In genomic region chr14:73390196-73390595, GRCm38 (mm10) we compare ENCODE assay signal across 13 mouse cellular contexts.
"Had no signal": no experiment of that assay in that cellular context is flagged by ENCODE, and none has a peak within 500 bp of the region (broad histone marks: within the 10 kb centered on the region; RNA-seq: fewer than 3 reads in every experiment).

No protein-coding gene starts in this region.

- H3K27ac ChIP-seq: midbrain, embryonic 13.5 days; midbrain, embryonic 15.5 days; neural tube, embryonic 12.5 days had no signal

- H3K27me3 ChIP-seq: lung, embryonic 15.5 days; midbrain, embryonic 13.5 days; midbrain, embryonic 15.5 days; neural tube, embryonic 12.5 days had no signal

- ATAC-seq: liver, postnatal 0 days; lung, postnatal 0 days; midbrain, embryonic 13.5 days; midbrain, embryonic 15.5 days had no signal

- H3K4me1 ChIP-seq: neural tube, embryonic 12.5 days had no signal

- DNase-seq: liver, postnatal 0 days; lung, adult 2 months; lung, postnatal 14 days; lung, postnatal 36 days; right cerebral cortex, postnatal 14 days; thymus, adult 18-20 months; thymus, postnatal 14 days; thymus, postnatal 36 days had no signal

- H3K4me3 ChIP-seq: lung, embryonic 15.5 days; midbrain, embryonic 13.5 days; midbrain, embryonic 15.5 days; neural tube, embryonic 12.5 days had no signal

- H3K36me3 ChIP-seq: lung, embryonic 15.5 days; midbrain, embryonic 13.5 days; midbrain, embryonic 15.5 days; neural tube, embryonic 12.5 days had no signal

- H3K9me3 ChIP-seq: lung, embryonic 15.5 days; midbrain, embryonic 13.5 days; midbrain, embryonic 15.5 days; neural tube, embryonic 12.5 days had no signal

- H3K9ac ChIP-seq: liver, postnatal 0 days; lung, embryonic 15.5 days; midbrain, embryonic 13.5 days; midbrain, embryonic 15.5 days; neural tube, embryonic 12.5 days had no signal
